Mouse (Mus musculus): ENCODE measurements around the gene 2700081O15Rik.
"Not testable (repeated sequence)": the region's sequence is repeated elsewhere in the genome, so short reads cannot be mapped to it uniquely, and the experiment has no call there.

The 2700081O15Rik gene

GRCm38 (mm10) chr19:7416834-7417735, at the start of gene 2700081O15Rik:
Gene 2700081O15Rik, plus strand, starts transcription at chr19:7417625.
- Histone ChIP-seq H3K36me3 (ENCODE audit: insufficient read depth, low read length) (peaks cover 22% of the 10 kb centered on the region), H3K9me3 (ENCODE audit: low read length) (no peaks in the 10 kb centered on the region), H3K27me3 (ENCODE audit: insufficient read depth, low read length) (peaks cover 59% of the 10 kb centered on the region), H3K4me3 (replicated peaks; ENCODE audit: low read length) (peak within 1 kb of the TSS; percentile 98), H3K4me1 (replicated peaks; ENCODE audit: low read depth, low read length) (peaks cover 64% of the 10 kb centered on the region)
- TF ChIP-seq POU5F1 (IDR thresholded peaks at IDR 0.05; ENCODE audit: borderline replicate concordance, low read length) (no peak), NANOG (IDR thresholded peaks at IDR 0.05; ENCODE audit: borderline replicate concordance, low read length) (no peak), CTCF (conservative IDR thresholded peaks at IDR 0.05; ENCODE audit: low read length) (no peak)

GRCm38 (mm10) chr19:7369469-7369868, 48.0 kb upstream of the 2700081O15Rik start:
- H3K9me3 ChIP-seq (ENCODE audit: low read length), result not testable (repeated sequence)
- H3K4me1 ChIP-seq (replicated peaks; ENCODE audit: low read depth, low read length), result peaks cover 92% of the 10 kb centered on the region

DNA sequence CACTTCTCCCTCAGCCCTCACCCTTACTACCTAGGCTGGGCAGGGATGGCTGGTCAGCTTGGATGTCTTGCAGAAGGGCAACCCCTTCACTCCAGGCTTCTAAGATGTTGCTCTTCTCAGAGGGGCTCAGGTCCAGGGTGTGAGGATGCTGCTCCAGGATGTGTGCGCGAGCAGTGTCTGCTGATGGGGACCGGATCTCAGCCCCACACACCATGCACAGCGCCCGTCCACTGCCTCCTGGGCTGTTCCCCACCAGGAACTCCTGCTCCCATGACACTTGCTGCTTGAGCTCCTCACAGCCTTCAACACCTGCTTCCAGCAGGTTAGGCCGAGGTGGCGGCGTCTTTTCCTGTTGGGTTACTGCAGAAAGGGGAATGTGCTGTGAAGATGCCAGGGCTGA, 42.9 kb upstream of the 2700081O15Rik start:
- Histone ChIP-seq H3K4me1 (replicated peaks; ENCODE audit: low read depth, low read length) (peaks cover 93% of the 10 kb centered on the region), H3K4me3 (replicated peaks; ENCODE audit: low read length) (no peak overlapping the region), H3K27me3 (ENCODE audit: insufficient read depth, low read length) (no peaks in the 10 kb centered on the region), H3K9me3 (ENCODE audit: low read length) (no peaks in the 10 kb centered on the region), H3K36me3 (ENCODE audit: insufficient read depth, low read length) (peaks cover 81% of the 10 kb centered on the region)
- TF ChIP-seq POU5F1 (IDR thresholded peaks at IDR 0.05; ENCODE audit: borderline replicate concordance, low read length), result no peak
- TF ChIP-seq CTCF (conservative IDR thresholded peaks at IDR 0.05; ENCODE audit: low read length), result no peak
- TF ChIP-seq NANOG (IDR thresholded peaks at IDR 0.05; ENCODE audit: borderline replicate concordance, low read length), result no peak

More at GRCm38 (mm10) chr19:7369469-7369868, 48.0 kb upstream of the 2700081O15Rik start:
- H3K36me3 ChIP-seq (ENCODE audit: insufficient read depth, low read length), result peaks cover 76% of the 10 kb centered on the region
- H3K4me3 ChIP-seq (replicated peaks; ENCODE audit: low read length); H3K27me3 ChIP-seq (ENCODE audit: insufficient read depth, low read length): not testable (repeated sequence)

- peaks cover 88% of the 10 kb centered on the region for H3K4me1 ChIP-seq (replicated peaks; ENCODE audit: low read depth, low read length)
- no peak for TF ChIP-seq NANOG (IDR thresholded peaks at IDR 0.05; ENCODE audit: borderline replicate concordance, low read length)
- no peak for TF ChIP-seq CTCF (conservative IDR thresholded peaks at IDR 0.05; ENCODE audit: low read length)
- no peak for TF ChIP-seq POU5F1 (IDR thresholded peaks at IDR 0.05; ENCODE audit: borderline replicate concordance, low read length)
Observed at GRCm38 (mm10) chr19:7377639-7378038, 39.8 kb upstream of the 2700081O15Rik start.

DNA sequence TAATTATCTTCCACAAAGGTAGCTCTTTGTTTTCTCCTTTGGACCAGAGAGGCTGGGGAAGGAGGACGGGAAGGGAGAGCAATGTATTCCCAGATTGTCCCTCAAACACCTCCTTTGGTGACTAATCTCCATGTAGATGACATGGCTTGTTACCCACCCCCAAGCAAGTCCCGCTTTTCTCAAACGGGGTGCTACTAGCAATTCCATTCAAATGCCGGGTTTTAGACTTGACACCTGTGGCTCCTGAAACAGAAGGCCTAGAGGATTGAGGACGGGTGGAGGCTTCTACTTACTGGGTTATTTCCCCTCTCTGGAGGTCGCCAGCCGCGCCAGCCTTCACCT, 35.5 kb upstream of the 2700081O15Rik start:
- no peaks in the 10 kb centered on the region for H3K9me3 ChIP-seq (ENCODE audit: low read length)
- TF ChIP-seq CTCF (conservative IDR thresholded peaks at IDR 0.05; ENCODE audit: low read length) (no peak), NANOG (IDR thresholded peaks at IDR 0.05; ENCODE audit: borderline replicate concordance, low read length) (no peak), POU5F1 (IDR thresholded peaks at IDR 0.05; ENCODE audit: borderline replicate concordance, low read length) (no peak)
- no peaks in the 10 kb centered on the region for H3K27me3 ChIP-seq (ENCODE audit: insufficient read depth, low read length)
- peaks cover 85% of the 10 kb centered on the region for H3K4me1 ChIP-seq (replicated peaks; ENCODE audit: low read depth, low read length)
- H3K36me3 ChIP-seq (ENCODE audit: insufficient read depth, low read length), result peaks cover 23% of the 10 kb centered on the region
- peak overlapping the region; percentile 93 for H3K4me3 ChIP-seq (replicated peaks; ENCODE audit: low read length)

More at GRCm38 (mm10) chr19:7377639-7378038, 39.8 kb upstream of the 2700081O15Rik start:
- Histone ChIP-seq H3K36me3 (ENCODE audit: insufficient read depth, low read length) (peaks cover 66% of the 10 kb centered on the region), H3K9me3 (ENCODE audit: low read length) (no peaks in the 10 kb centered on the region), H3K4me3 (replicated peaks; ENCODE audit: low read length) (no peak overlapping the region), H3K27me3 (ENCODE audit: insufficient read depth, low read length) (no peaks in the 10 kb centered on the region)

DNA sequence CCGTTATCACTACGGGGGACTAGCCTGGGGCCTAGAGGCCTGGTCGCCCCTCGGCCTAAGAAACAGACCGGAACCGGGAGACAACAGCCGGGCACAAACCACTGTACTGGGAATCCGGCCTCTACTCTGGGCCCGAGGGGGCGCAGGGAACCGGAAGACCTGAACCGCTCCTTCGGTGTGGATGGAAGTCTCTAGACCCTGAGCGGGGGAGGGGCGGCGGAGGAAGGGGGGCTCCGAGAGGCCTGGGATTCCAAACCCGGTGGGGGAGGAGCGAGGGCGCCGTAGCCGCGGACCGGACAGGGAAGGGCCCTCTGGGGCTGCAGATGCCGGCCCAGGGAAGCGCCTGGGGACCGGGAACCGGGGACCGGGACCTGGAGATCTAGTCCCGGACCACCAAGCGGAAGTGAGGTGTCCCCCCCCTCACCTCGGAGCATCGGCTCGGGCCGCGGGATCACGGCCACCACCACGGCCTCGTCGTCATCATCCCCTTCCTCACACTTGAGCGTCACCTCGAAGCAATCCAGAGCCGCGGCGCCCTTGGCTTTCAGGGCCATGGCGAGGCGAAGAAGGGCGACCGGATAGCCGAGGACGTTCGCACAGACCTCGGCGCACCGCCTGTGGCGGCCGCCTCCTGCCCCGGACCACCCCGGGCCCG, 35.0 kb upstream of the 2700081O15Rik start:
- Histone ChIP-seq H3K36me3 (ENCODE audit: insufficient read depth, low read length) (peaks cover 20% of the 10 kb centered on the region), H3K9me3 (ENCODE audit: low read length) (no peaks in the 10 kb centered on the region), H3K4me3 (replicated peaks; ENCODE audit: low read length) (peak overlapping the region; percentile 93), H3K27me3 (ENCODE audit: insufficient read depth, low read length) (no peaks in the 10 kb centered on the region), H3K4me1 (replicated peaks; ENCODE audit: low read depth, low read length) (peaks cover 85% of the 10 kb centered on the region)
- no peak for TF ChIP-seq NANOG (IDR thresholded peaks at IDR 0.05; ENCODE audit: borderline replicate concordance, low read length)
- TF ChIP-seq POU5F1 (IDR thresholded peaks at IDR 0.05; ENCODE audit: borderline replicate concordance, low read length), result no peak
- TF ChIP-seq CTCF (conservative IDR thresholded peaks at IDR 0.05; ENCODE audit: low read length), result no peak

DNA sequence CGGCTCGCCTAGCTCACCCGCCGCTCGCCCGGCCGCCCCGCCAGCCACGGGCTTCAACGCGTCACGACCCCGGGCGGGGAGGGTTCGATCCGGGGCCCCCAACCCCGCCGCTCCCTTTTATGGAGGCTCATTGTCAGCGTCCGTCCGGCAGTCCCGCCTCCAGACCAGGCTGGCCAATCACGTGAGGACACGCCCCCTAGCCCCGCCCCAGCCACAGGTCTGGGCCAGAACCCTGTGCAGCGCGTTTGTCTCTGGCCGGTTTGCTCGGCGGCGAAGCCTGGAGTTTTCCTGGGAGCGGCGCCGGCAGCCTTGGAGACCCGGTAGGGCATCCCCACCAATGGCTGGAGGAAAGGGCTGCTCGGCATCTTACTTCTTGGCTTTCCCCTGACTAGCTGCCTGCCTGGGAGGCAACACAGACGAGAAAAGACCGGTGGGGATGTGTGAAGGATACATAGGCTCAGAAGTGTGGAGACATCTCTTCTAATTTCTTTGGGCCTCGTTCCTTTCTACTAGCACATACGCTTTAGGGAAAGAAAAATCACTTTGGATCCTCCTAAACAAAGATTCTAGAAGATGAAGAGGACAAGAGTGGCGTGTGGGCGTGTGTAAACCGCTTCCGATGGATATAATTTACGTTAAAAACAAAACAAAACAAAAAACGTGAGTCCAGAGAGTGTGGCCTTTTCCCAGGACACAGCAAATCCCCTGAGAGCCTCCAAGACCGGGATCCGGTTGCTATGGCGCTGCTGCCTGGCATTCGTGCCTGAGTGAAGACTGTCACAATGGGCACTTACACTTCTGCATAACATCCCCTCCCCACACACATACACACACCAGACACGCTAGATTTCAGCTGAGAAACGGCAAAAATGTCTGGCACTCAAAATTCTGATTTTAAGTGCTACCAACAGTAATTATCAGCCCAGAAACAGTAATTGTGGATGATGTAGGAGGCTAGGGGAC, 34.2 kb upstream of the 2700081O15Rik start, which contains the start of gene Spindoc:
Spindoc (minus strand) TSS at position 92 of the 963 bp plus-strand sequence.
- Histone ChIP-seq H3K4me1 (replicated peaks; ENCODE audit: low read depth, low read length) (peaks cover 85% of the 10 kb centered on the region), H3K4me3 (replicated peaks; ENCODE audit: low read length) (peak within 1 kb of the TSS; percentile 93), H3K9me3 (ENCODE audit: low read length) (no peaks in the 10 kb centered on the region), H3K27me3 (ENCODE audit: insufficient read depth, low read length) (no peaks in the 10 kb centered on the region), H3K36me3 (ENCODE audit: insufficient read depth, low read length) (peaks cover 25% of the 10 kb centered on the region)
- TF ChIP-seq NANOG (IDR thresholded peaks at IDR 0.05; ENCODE audit: borderline replicate concordance, low read length) (no peak), CTCF (conservative IDR thresholded peaks at IDR 0.05; ENCODE audit: low read length) (no peak), POU5F1 (IDR thresholded peaks at IDR 0.05; ENCODE audit: borderline replicate concordance, low read length) (no peak)

DNA sequence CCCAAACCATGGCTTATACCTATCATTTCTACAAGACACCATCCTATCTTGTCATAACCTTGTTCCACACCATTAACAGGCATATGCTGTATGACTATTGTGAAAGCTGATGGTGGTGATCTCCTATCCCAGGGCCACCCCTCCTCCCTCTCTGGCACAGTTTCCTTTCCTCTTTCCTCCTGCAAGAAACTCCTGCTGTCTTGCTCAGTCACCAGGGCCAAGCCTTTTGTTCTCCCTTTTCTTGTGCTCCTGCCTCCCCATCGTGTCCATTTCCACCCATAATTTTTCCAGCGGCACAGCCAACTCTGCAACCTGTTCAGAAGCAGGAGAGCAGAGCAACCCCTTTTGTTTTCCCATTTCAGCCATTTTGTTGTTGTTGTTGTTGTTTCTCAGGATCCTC, 31.4 kb upstream of the 2700081O15Rik start:
- peaks cover 6% of the 10 kb centered on the region for H3K36me3 ChIP-seq (ENCODE audit: insufficient read depth, low read length)
- H3K4me1 ChIP-seq (replicated peaks; ENCODE audit: low read depth, low read length), result peaks cover 81% of the 10 kb centered on the region
- peak overlapping the region; percentile 30 for H3K4me3 ChIP-seq (replicated peaks; ENCODE audit: low read length)
- H3K9me3 ChIP-seq (ENCODE audit: low read length), result 0 out of 2 replicates have a peak, but pooled peaks cover 2% of the 10 kb centered on the region
- TF ChIP-seq NANOG (IDR thresholded peaks at IDR 0.05; ENCODE audit: borderline replicate concordance, low read length) (peak; percentile 62; the same call in 1 of the 2 replicates), POU5F1 (IDR thresholded peaks at IDR 0.05; ENCODE audit: borderline replicate concordance, low read length) (no peak)
- no peaks in the 10 kb centered on the region for H3K27me3 ChIP-seq (ENCODE audit: insufficient read depth, low read length)
